Mouse (Mus musculus) thymus, adult 2 months (tissue): ENCODE measurements around the gene Tenm4. TPM values are rescaled to one million over a fixed set of nuclear protein-coding genes. Genes with fewer than 3 reads are reported as not detected.

Experiments
- DNase-seq: peaks from one replicate; pipeline ENCODE4 v3.0.0; 2021
- H3K27ac ChIP-seq: fragments of 200-500 bp; 2 replicates; pipeline ENCODE4 v1.5.1; 2012; ENCODE audit warnings: low read length, control low read depth; ENCODE audit not compliant: control insufficient read depth, insufficient read depth
- H3K27me3 ChIP-seq: fragments of 200-500 bp; 2 replicates; pipeline ENCODE4 v1.6.1; 2012; ENCODE audit warnings: mild to moderate bottlenecking, low read length, moderate library complexity, mixed read lengths; ENCODE audit not compliant: control insufficient read depth, insufficient read depth
- H3K36me3 ChIP-seq: fragments of 200-500 bp; 2 replicates; pipeline ENCODE4 v1.6.1; 2012; ENCODE audit warnings: mild to moderate bottlenecking, low read length, moderate library complexity; ENCODE audit not compliant: control insufficient read depth, insufficient read depth
- H3K4me1 ChIP-seq: fragments of 200-500 bp; replicated peaks from 2 replicates; pipeline ENCODE4 v1.6.1; 2012; ENCODE audit warnings: low read length; ENCODE audit not compliant: control insufficient read depth, insufficient read depth
- H3K4me3 ChIP-seq: fragments of 200-500 bp; 2 replicates; pipeline ENCODE4 v1.5.1; 2012; ENCODE audit warnings: mild to moderate bottlenecking, low read length, control low read depth, moderate library complexity; ENCODE audit not compliant: control insufficient read depth, insufficient read depth
- CTCF ChIP-seq: fragments of 200-500 bp; IDR thresholded peaks from 2 replicates; pipeline ENCODE4 v1.5.1; 2012; ENCODE audit warnings: mild to moderate bottlenecking, control low read depth, low read length, moderate library complexity, borderline replicate concordance; ENCODE audit not compliant: control insufficient read depth, poor library complexity, insufficient read depth; ENCODE audit errors: extremely low read depth
- POLR2A ChIP-seq: fragments of 200-500 bp; IDR thresholded peaks from 2 replicates; pipeline ENCODE4 v1.6.1; 2012; ENCODE audit warnings: mild to moderate bottlenecking, low read length, control low read depth, moderate library complexity; ENCODE audit not compliant: control insufficient read depth, poor library complexity, insufficient read depth; ENCODE audit errors: extremely low read depth
- WGBS: fragments of 180-500 bp; shearing (Covaris S2); methylation state at CpG from one replicate; pipeline ENCODE4 v1.1.7; 2018; 5-methylcytosine and 5-hydroxymethylcytosine counted together
- polyA plus RNA-seq: library from polyadenylated mRNA; depleted of rRNA; stranded (reverse); fragments of >200 nt; gene quantifications from 2 replicates; pipeline ENCODE4 v1.2.3, GENCODE M21; 2012

Gene Tenm4
- polyA plus RNA-seq, 1 experiment: 2.7 TPM

- WGBS: 81% methylated on average over 4 of the region's 4 CpGs
- DNase-seq: no peak
- Histone ChIP-seq H3K36me3 (no peaks in the 10 kb centered on the region), H3K27me3 (no peaks in the 10 kb centered on the region), H3K4me1 (no peaks in the 10 kb centered on the region), H3K27ac (no peak overlapping the region), H3K4me3 (no peak overlapping the region)
- no peak for TF ChIP-seq CTCF
Measured at GRCm38 (mm10) chr7:96329343-96329742, 158.3 kb downstream of the Tenm4 start.

DNA sequence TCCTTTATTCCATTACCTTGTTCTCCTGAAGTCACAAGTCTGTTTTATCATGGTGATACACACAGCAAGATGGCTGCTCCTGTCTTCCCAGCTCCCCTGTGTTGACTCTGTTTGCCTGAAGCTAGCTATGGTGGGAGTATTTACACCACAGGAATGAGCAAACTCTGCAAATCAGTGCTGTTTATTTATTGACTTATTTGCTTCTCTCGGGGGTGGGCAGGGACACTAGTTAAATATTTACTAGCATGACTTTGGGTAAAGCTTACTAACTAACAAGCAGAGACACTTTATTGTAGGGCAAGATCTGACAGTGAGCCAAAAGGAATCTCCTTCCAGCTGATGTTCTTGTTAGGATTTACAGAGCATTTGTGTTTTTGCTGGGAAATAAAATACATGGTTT, 160.1 kb downstream of the Tenm4 start:
- Histone ChIP-seq H3K27ac (no peak overlapping the region), H3K27me3 (no peaks in the 10 kb centered on the region), H3K4me3 (no peak overlapping the region), H3K4me1 (no peaks in the 10 kb centered on the region), H3K36me3 (no peaks in the 10 kb centered on the region)
- WGBS: 80% methylated on average over 1 of the region's 1 CpGs
- DNase-seq: no peak
- no peak for TF ChIP-seq POLR2A
- no peak for TF ChIP-seq CTCF

DNA sequence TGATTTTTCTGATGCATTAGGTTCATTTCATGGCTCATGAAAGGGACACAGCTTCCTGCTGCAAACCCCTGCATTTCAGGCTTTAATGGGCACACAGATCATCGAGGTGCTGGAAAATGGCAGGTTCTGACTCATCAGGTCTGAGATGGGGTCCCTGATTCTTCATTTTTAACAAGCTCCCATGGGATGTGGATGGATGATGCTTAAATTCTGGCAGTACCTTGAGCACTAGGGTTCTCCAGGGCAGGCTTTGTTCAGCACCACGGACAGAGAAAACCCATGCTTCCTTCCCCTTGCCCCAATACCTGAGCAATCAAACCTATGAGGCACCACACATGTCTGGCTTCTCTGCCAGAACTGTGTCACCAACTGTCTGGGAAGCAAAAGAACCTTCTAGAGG, 163.3 kb downstream of the Tenm4 start:
- no peak for DNase-seq
- no peak overlapping the region for H3K27ac ChIP-seq
- TF ChIP-seq CTCF (no peak), POLR2A (no peak)
- no peak overlapping the region for H3K4me3 ChIP-seq
- no peaks in the 10 kb centered on the region for H3K27me3 ChIP-seq
- no peaks in the 10 kb centered on the region for H3K36me3 ChIP-seq
- 44% methylated on average over 2 of the region's 2 CpGs for WGBS
- no peaks in the 10 kb centered on the region for H3K4me1 ChIP-seq

GRCm38 (mm10) chr7:96336376-96336775, 165.3 kb downstream of the Tenm4 start:
- Histone ChIP-seq H3K4me1 (no peaks in the 10 kb centered on the region), H3K27me3 (no peaks in the 10 kb centered on the region), H3K27ac (no peak overlapping the region), H3K4me3 (no peak overlapping the region), H3K36me3 (no peaks in the 10 kb centered on the region)
- no peak for DNase-seq
- TF ChIP-seq CTCF (no peak), POLR2A (no peak)

GRCm38 (mm10) chr7:96340826-96341225, 169.8 kb downstream of the Tenm4 start:
- WGBS: 80% methylated on average over 5 of the region's 5 CpGs
- TF ChIP-seq POLR2A (no peak), CTCF (no peak)
- Histone ChIP-seq H3K4me1 (no peaks in the 10 kb centered on the region), H3K4me3 (no peak overlapping the region), H3K27me3 (no peaks in the 10 kb centered on the region), H3K36me3 (no peaks in the 10 kb centered on the region), H3K27ac (no peak overlapping the region)
- no peak for DNase-seq

DNA sequence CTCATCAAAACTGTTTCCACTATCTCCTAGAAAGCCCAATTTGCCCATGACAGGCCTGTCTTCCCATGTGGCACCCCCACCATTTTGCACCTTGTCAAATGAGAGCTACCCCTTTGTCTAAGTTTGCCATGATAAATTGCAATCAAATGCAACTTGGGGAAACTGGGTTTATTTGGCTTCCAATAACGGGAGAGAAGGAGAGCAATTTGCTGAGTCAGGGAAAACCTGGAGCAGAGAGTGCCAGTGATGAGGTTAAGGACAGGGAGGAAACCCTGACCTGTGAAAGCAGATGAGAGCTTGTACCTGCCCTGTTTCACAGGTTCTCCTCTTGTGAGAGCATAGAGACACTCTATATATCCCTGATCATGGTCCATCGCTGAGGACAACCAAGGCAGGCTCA, 170.4 kb downstream of the Tenm4 start:
- DNase-seq: no peak
- Histone ChIP-seq H3K36me3 (no peaks in the 10 kb centered on the region), H3K27me3 (no peaks in the 10 kb centered on the region), H3K4me1 (no peaks in the 10 kb centered on the region), H3K4me3 (no peak overlapping the region), H3K27ac (no peak overlapping the region)
- WGBS: 80% methylated on average over 2 of the region's 2 CpGs
- no peak for TF ChIP-seq POLR2A
- no peak for TF ChIP-seq CTCF

- no peaks in the 10 kb centered on the region for H3K36me3 ChIP-seq
- H3K4me3 ChIP-seq: no peak overlapping the region
- H3K27ac ChIP-seq: no peak overlapping the region
- WGBS: 88% methylated on average over 6 of the region's 6 CpGs
- DNase-seq: no peak
- H3K4me1 ChIP-seq: no peaks in the 10 kb centered on the region
- TF ChIP-seq CTCF (no peak), POLR2A (no peak)
- no peaks in the 10 kb centered on the region for H3K27me3 ChIP-seq
Measured at GRCm38 (mm10) chr7:96342996-96343395, 171.9 kb downstream of the Tenm4 start.

GRCm38 (mm10) chr7:96343667-96344066, 172.6 kb downstream of the Tenm4 start:
- H3K36me3 ChIP-seq: no peaks in the 10 kb centered on the region
- no peaks in the 10 kb centered on the region for H3K4me1 ChIP-seq
- WGBS: 94% methylated on average over 2 of the region's 2 CpGs
- no peak for DNase-seq
- no peak overlapping the region for H3K4me3 ChIP-seq
- H3K27me3 ChIP-seq: no peaks in the 10 kb centered on the region
- TF ChIP-seq CTCF (no peak), POLR2A (no peak)
- H3K27ac ChIP-seq: no peak overlapping the region
